Mouse (Mus musculus): Measurements from ENCODE around the gene Fbn1. TPM values are rescaled to one million over a fixed set of nuclear protein-coding genes. Genes with fewer than 3 reads are reported as not detected.

Fbn1 gene
- polyA plus RNA-seq, 1 experiment from 2014 or later = 12.3 TPM

DNA sequence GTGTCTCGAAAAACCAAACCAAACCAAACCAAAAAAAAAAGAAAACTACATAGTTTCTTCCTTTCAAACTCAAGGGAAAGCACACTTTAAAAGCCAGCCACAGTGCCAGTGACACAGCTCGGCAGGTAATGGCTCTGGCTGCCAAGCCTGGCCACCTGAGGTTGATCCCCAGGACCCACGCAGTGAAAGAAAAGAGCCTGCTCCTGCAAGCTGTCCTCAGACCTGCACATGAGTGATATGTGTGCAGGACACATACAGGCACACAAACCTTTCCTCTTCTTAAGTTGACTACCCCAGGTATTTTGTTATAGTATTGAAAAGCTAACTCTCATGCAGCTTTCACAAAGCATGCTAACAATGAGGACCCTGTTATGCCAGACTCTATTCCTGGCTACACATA lies 107.7 kb downstream of the Fbn1 start:
- no peak for DNase-seq (ENCODE audit: low spot score)
- H3K27ac ChIP-seq (ENCODE audit: low read depth, low read length) = no peak overlapping the region
- H3K9me3 ChIP-seq (ENCODE audit: control insufficient read depth, low read length) = no peaks in the 10 kb centered on the region
- H3K4me1 ChIP-seq (replicated peaks; ENCODE audit: control insufficient read depth, insufficient read depth, low read length) = no peaks in the 10 kb centered on the region
- H3K36me3 ChIP-seq (ENCODE audit: control insufficient read depth, insufficient read depth, low read length) = no peaks in the 10 kb centered on the region
- H3K4me2 ChIP-seq (replicated peaks; ENCODE audit: low read depth, low read length) = no peak overlapping the region
- 97% methylated on average over 3 of the region's 3 CpGs for WGBS
- H3K4me3 ChIP-seq (ENCODE audit: low read depth, low read length) = no peak overlapping the region
- no peak overlapping the region for H3K9ac ChIP-seq (ENCODE audit: low read depth, low read length)
- ATAC-seq (ENCODE audit: low FRiP score) = no peak
- H3K27me3 ChIP-seq (ENCODE audit: control insufficient read depth, insufficient read depth, low read length) = no peaks in the 10 kb centered on the region

- Histone ChIP-seq H3K4me3 (ENCODE audit: low read depth, low read length) (no peak overlapping the region), H3K4me2 (replicated peaks; ENCODE audit: low read depth, low read length) (no peak overlapping the region), H3K36me3 (ENCODE audit: control insufficient read depth, insufficient read depth, low read length) (no peaks in the 10 kb centered on the region), H3K27me3 (ENCODE audit: control insufficient read depth, insufficient read depth, low read length) (no peaks in the 10 kb centered on the region), H3K4me1 (replicated peaks; ENCODE audit: control insufficient read depth, insufficient read depth, low read length) (no peaks in the 10 kb centered on the region), H3K9me3 (ENCODE audit: control insufficient read depth, low read length) (no peaks in the 10 kb centered on the region), H3K9ac (ENCODE audit: low read depth, low read length) (no peak overlapping the region), H3K27ac (ENCODE audit: low read depth, low read length) (no peak overlapping the region)
- DNase-seq (ENCODE audit: low spot score) = no peak
- WGBS = 88% methylated on average over 7 of the region's 7 CpGs
- ATAC-seq (ENCODE audit: low FRiP score) = no peak
These were observed 110.0 kb downstream of the Fbn1 start for GRCm38 (mm10) chr2:125397796-125398195.

DNA sequence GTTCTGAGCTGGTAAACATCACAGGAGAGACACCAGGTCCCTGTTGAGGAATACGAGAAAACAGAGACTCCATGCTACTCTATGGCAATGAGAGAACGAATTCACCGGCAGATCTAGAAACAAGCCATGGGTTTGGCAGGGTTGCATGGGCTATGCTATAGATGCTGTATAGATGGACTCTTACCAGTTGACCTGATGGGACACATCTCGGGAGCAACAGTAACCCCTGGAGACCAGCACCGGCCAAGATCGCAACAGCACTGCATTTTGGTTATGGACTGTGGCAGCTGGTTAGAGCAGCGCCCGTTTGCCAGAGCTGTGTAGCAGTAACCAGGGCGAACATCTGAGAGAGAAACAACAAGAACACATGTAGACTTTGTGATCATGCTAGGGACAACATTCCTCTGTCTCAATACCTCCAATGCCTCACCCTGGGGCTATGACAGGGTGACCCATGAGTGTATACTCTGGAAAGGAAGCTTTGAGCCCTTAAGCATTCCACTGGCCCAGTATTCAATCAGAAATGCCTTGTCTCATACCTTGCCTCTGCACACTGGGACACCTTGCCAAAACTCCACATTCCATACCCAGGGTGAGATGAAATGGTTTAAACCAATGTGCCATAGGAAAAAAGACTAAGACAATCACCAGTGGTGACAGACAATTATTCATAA lies 113.2 kb downstream of the Fbn1 start:
- H3K9me3 ChIP-seq (ENCODE audit: control insufficient read depth, low read length) = no peaks in the 10 kb centered on the region
- H3K4me3 ChIP-seq (ENCODE audit: low read depth, low read length) = no peak overlapping the region
- no peak overlapping the region for H3K27ac ChIP-seq (ENCODE audit: low read depth, low read length)
- no peak overlapping the region for H3K4me2 ChIP-seq (replicated peaks; ENCODE audit: low read depth, low read length)
- WGBS = 97% methylated on average over 9 of the region's 9 CpGs
- H3K36me3 ChIP-seq (ENCODE audit: control insufficient read depth, insufficient read depth, low read length) = no peaks in the 10 kb centered on the region
- ATAC-seq (ENCODE audit: low FRiP score) (no peak), DNase-seq (ENCODE audit: low spot score) (no peak)
- H3K9ac ChIP-seq (ENCODE audit: low read depth, low read length) = no peak overlapping the region
- H3K27me3 ChIP-seq (ENCODE audit: control insufficient read depth, insufficient read depth, low read length) = no peaks in the 10 kb centered on the region
- H3K4me1 ChIP-seq (replicated peaks; ENCODE audit: control insufficient read depth, insufficient read depth, low read length) = no peaks in the 10 kb centered on the region

DNA sequence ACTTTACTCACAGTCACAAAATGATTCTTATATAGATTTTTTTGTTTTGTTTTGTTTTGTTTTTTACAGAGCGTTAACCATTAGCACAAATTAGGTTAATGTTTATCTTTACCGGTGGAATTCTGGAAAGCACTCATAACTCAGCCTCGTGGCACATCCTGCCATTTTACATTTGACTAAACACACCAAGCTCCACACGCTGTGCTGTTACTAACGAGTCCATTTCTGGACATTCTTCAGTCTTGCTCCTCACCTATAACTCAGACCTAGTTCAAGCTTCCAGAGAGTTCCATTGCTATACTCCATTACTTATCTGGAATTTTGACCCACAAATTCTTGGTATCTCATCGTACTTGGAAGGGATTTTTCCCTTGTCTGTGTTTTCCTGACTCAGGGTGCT lies 116.2 kb downstream of the Fbn1 start:
- 92% methylated on average over 6 of the region's 6 CpGs for WGBS
- Histone ChIP-seq H3K4me2 (replicated peaks; ENCODE audit: low read depth, low read length) (no peak overlapping the region), H3K4me3 (ENCODE audit: low read depth, low read length) (no peak overlapping the region), H3K27me3 (ENCODE audit: control insufficient read depth, insufficient read depth, low read length) (no peaks in the 10 kb centered on the region), H3K9ac (ENCODE audit: low read depth, low read length) (no peak overlapping the region), H3K4me1 (replicated peaks; ENCODE audit: control insufficient read depth, insufficient read depth, low read length) (no peaks in the 10 kb centered on the region), H3K36me3 (ENCODE audit: control insufficient read depth, insufficient read depth, low read length) (no peaks in the 10 kb centered on the region), H3K9me3 (ENCODE audit: control insufficient read depth, low read length) (no peaks in the 10 kb centered on the region), H3K27ac (ENCODE audit: low read depth, low read length) (no peak overlapping the region)
- no peak for DNase-seq (ENCODE audit: low spot score)
- no peak for ATAC-seq (ENCODE audit: low FRiP score)

DNA sequence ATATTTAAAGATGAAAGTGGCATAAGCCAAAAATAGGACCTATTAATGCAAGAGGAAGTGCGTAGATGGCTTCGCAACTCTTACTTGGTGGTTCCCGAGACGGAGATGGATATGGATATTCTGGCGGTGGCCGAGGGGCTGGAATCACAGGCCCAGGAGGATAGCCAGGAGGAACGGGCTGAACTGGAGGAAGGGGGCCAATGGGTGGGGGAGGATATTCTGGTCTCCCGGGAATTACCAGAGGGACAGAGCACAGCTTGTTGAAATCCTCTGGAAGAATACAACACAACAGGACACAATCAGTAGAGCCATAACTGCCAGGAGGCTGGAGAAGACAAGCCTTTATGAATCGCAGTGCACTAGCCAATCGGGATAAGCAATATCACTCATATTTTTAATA lies 118.0 kb downstream of the Fbn1 start:
- no peak overlapping the region for H3K4me2 ChIP-seq (replicated peaks; ENCODE audit: low read depth, low read length)
- H3K27me3 ChIP-seq (ENCODE audit: control insufficient read depth, insufficient read depth, low read length) = no peaks in the 10 kb centered on the region
- no peak overlapping the region for H3K9ac ChIP-seq (ENCODE audit: low read depth, low read length)
- ATAC-seq (ENCODE audit: low FRiP score) (no peak), DNase-seq (ENCODE audit: low spot score) (no peak)
- H3K4me3 ChIP-seq (ENCODE audit: low read depth, low read length) = no peak overlapping the region
- no peaks in the 10 kb centered on the region for H3K9me3 ChIP-seq (ENCODE audit: control insufficient read depth, low read length)
- no peak overlapping the region for H3K27ac ChIP-seq (ENCODE audit: low read depth, low read length)
- no peaks in the 10 kb centered on the region for H3K36me3 ChIP-seq (ENCODE audit: control insufficient read depth, insufficient read depth, low read length)
- no peaks in the 10 kb centered on the region for H3K4me1 ChIP-seq (replicated peaks; ENCODE audit: control insufficient read depth, insufficient read depth, low read length)
- 96% methylated on average over 10 of the region's 10 CpGs for WGBS

- no peaks in the 10 kb centered on the region for H3K9me3 ChIP-seq (ENCODE audit: control insufficient read depth, low read length)
- ATAC-seq (ENCODE audit: low FRiP score) = no peak
- no peaks in the 10 kb centered on the region for H3K27me3 ChIP-seq (ENCODE audit: control insufficient read depth, insufficient read depth, low read length)
- WGBS = 81% methylated on average over 7 of the region's 7 CpGs
- H3K4me1 ChIP-seq (replicated peaks; ENCODE audit: control insufficient read depth, insufficient read depth, low read length) = no peaks in the 10 kb centered on the region
- H3K4me3 ChIP-seq (ENCODE audit: low read depth, low read length) = no peak overlapping the region
- no peak overlapping the region for H3K4me2 ChIP-seq (replicated peaks; ENCODE audit: low read depth, low read length)
- H3K36me3 ChIP-seq (ENCODE audit: control insufficient read depth, insufficient read depth, low read length) = no peaks in the 10 kb centered on the region
- H3K27ac ChIP-seq (ENCODE audit: low read depth, low read length) = no peak overlapping the region
- no peak overlapping the region for H3K9ac ChIP-seq (ENCODE audit: low read depth, low read length)
- no peak for DNase-seq (ENCODE audit: low spot score)
These were observed 121.4 kb downstream of the Fbn1 start for GRCm38 (mm10) chr2:125386221-125386965.

GRCm38 (mm10) chr2:125384941-125385340 lies 122.9 kb downstream of the Fbn1 start:
- 60% methylated on average over 4 of the region's 4 CpGs for WGBS
- H3K4me1 ChIP-seq (replicated peaks; ENCODE audit: control insufficient read depth, insufficient read depth, low read length) = no peaks in the 10 kb centered on the region
- H3K27ac ChIP-seq (ENCODE audit: low read depth, low read length) = no peak overlapping the region
- H3K9ac ChIP-seq (ENCODE audit: low read depth, low read length) = no peak overlapping the region
- ATAC-seq (ENCODE audit: low FRiP score) = no peak
- no peak overlapping the region for H3K4me2 ChIP-seq (replicated peaks; ENCODE audit: low read depth, low read length)
- no peak overlapping the region for H3K4me3 ChIP-seq (ENCODE audit: low read depth, low read length)
- no peaks in the 10 kb centered on the region for H3K27me3 ChIP-seq (ENCODE audit: control insufficient read depth, insufficient read depth, low read length)
- no peaks in the 10 kb centered on the region for H3K9me3 ChIP-seq (ENCODE audit: control insufficient read depth, low read length)
- H3K36me3 ChIP-seq (ENCODE audit: control insufficient read depth, insufficient read depth, low read length) = no peaks in the 10 kb centered on the region
- DNase-seq (ENCODE audit: low spot score) = no peak

DNA sequence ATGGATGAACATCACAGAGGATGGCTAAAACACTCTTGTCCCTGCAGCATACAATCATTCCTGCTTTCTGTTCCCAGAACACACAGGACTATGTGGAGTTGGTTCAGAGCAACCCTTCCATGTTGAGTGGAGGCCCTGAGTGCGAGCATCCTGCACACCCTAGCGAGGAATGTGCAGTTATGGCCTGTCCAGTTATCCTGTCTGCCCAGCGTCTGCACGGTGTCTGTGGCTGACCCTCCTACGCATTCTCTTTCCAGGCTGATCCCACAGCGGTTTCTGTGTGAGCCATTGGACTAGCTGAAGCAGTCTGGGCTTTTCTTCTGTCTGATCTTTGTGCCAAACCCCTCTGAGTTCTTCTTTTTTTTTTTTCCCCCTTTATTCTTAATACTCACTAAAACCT lies 123.4 kb downstream of the Fbn1 start:
- H3K27me3 ChIP-seq (ENCODE audit: control insufficient read depth, insufficient read depth, low read length) = no peaks in the 10 kb centered on the region
- no peak for ATAC-seq (ENCODE audit: low FRiP score)
- H3K9ac ChIP-seq (ENCODE audit: low read depth, low read length) = no peak overlapping the region
- no peak overlapping the region for H3K27ac ChIP-seq (ENCODE audit: low read depth, low read length)
- H3K4me2 ChIP-seq (replicated peaks; ENCODE audit: low read depth, low read length) = no peak overlapping the region
- H3K9me3 ChIP-seq (ENCODE audit: control insufficient read depth, low read length) = no peaks in the 10 kb centered on the region
- no peak for DNase-seq (ENCODE audit: low spot score)
- H3K4me1 ChIP-seq (replicated peaks; ENCODE audit: control insufficient read depth, insufficient read depth, low read length) = no peaks in the 10 kb centered on the region
- no peaks in the 10 kb centered on the region for H3K36me3 ChIP-seq (ENCODE audit: control insufficient read depth, insufficient read depth, low read length)
- 87% methylated on average over 6 of the region's 6 CpGs for WGBS
- no peak overlapping the region for H3K4me3 ChIP-seq (ENCODE audit: low read depth, low read length)

GRCm38 (mm10) chr2:125383273-125383641 lies 124.5 kb downstream of the Fbn1 start:
- H3K4me1 ChIP-seq (replicated peaks; ENCODE audit: control insufficient read depth, insufficient read depth, low read length) = no peaks in the 10 kb centered on the region
- no peak overlapping the region for H3K4me3 ChIP-seq (ENCODE audit: low read depth, low read length)
- no peaks in the 10 kb centered on the region for H3K27me3 ChIP-seq (ENCODE audit: control insufficient read depth, insufficient read depth, low read length)
- H3K9ac ChIP-seq (ENCODE audit: low read depth, low read length) = no peak overlapping the region
- DNase-seq (ENCODE audit: low spot score) = no peak
- no peak overlapping the region for H3K27ac ChIP-seq (ENCODE audit: low read depth, low read length)
- no peak for ATAC-seq (ENCODE audit: low FRiP score)
- H3K9me3 ChIP-seq (ENCODE audit: control insufficient read depth, low read length) = no peaks in the 10 kb centered on the region
- H3K36me3 ChIP-seq (ENCODE audit: control insufficient read depth, insufficient read depth, low read length) = no peaks in the 10 kb centered on the region
- 89% methylated on average over 7 of the region's 7 CpGs for WGBS
- H3K4me2 ChIP-seq (replicated peaks; ENCODE audit: low read depth, low read length) = no peak overlapping the region

Data from hindbrain, embryonic 11.5 days (tissue).